Mouse (Mus musculus): Measurements from ENCODE around the gene March8. TPM values are rescaled to one million over a fixed set of nuclear protein-coding genes. Genes with fewer than 3 reads are reported as not detected.

March8 gene
- polyA plus RNA-seq, 1 experiment, result 112 TPM

DNA sequence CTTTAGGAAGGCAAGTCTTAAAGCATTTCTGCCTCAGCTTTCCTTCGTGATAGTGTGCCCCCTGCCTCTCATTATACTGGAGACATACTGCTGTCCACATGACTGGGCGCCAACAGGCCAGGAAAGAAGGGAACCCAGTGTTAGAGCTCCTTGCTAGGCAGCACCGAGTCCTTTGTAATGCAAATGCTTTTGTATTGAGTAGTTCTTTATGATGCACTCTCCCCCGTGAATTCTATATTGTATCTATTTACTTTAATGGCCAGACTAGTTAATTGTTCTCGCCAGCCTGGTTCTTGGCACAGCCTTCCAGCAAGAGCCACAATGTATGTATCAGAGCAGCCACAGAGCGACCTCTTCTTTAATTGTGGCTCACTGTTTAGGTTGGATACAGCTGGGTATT lies 59.8 kb downstream of the March8 start:
- TF ChIP-seq CTCF (conservative IDR thresholded peaks at IDR 0.05; ENCODE audit: insufficient read depth, insufficient read length, low read depth, low read length), result no peak
- TF ChIP-seq POLR2A (IDR thresholded peaks at IDR 0.05; ENCODE audit: low read depth, low read length), result no peak
- no peak overlapping the region for H3K4me3 ChIP-seq (ENCODE audit: insufficient read depth, low read depth, low read length)
- no peaks in the 10 kb centered on the region for H3K36me3 ChIP-seq (ENCODE audit: control insufficient read depth, insufficient read depth, low read length)
- H3K27ac ChIP-seq (ENCODE audit: insufficient read depth, low read depth, low read length), result no peak overlapping the region
- WGBS, result 69% methylated on average over 6 of the region's 6 CpGs
- no peaks in the 10 kb centered on the region for H3K27me3 ChIP-seq (replicated peaks; ENCODE audit: control insufficient read depth, insufficient read depth, low read length)
- peaks cover 10% of the 10 kb centered on the region for H3K4me1 ChIP-seq (ENCODE audit: control insufficient read depth, insufficient read depth, low read length)
- no peak for DNase-seq

DNA sequence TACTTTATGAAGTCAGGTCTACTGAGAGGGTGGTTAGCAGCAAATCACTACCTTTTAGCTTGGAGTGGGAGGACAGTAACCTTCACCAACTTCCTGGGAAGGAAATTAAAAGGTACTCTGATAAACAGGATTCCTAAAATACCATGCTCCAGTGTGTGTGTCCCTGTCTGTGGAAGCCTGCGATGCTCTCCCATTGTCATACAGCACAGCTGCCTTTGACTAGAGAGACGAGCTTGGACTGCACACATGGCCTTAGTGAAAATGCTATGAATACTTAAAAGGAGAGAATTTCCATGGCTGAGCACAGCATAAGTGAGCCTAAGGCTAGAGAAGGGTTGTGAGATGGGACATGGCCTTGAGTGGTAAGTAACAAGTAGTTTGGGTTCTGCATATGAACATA lies 60.3 kb downstream of the March8 start:
- peaks cover 10% of the 10 kb centered on the region for H3K4me1 ChIP-seq (ENCODE audit: control insufficient read depth, insufficient read depth, low read length)
- TF ChIP-seq POLR2A (IDR thresholded peaks at IDR 0.05; ENCODE audit: low read depth, low read length) (no peak), CTCF (conservative IDR thresholded peaks at IDR 0.05; ENCODE audit: insufficient read depth, insufficient read length, low read depth, low read length) (no peak)
- no peak overlapping the region for H3K27ac ChIP-seq (ENCODE audit: insufficient read depth, low read depth, low read length)
- H3K27me3 ChIP-seq (replicated peaks; ENCODE audit: control insufficient read depth, insufficient read depth, low read length), result no peaks in the 10 kb centered on the region
- H3K4me3 ChIP-seq (ENCODE audit: insufficient read depth, low read depth, low read length), result no peak overlapping the region
- H3K36me3 ChIP-seq (ENCODE audit: control insufficient read depth, insufficient read depth, low read length), result no peaks in the 10 kb centered on the region
- 83% methylated on average over 2 of the region's 2 CpGs for WGBS
- no peak for DNase-seq

DNA sequence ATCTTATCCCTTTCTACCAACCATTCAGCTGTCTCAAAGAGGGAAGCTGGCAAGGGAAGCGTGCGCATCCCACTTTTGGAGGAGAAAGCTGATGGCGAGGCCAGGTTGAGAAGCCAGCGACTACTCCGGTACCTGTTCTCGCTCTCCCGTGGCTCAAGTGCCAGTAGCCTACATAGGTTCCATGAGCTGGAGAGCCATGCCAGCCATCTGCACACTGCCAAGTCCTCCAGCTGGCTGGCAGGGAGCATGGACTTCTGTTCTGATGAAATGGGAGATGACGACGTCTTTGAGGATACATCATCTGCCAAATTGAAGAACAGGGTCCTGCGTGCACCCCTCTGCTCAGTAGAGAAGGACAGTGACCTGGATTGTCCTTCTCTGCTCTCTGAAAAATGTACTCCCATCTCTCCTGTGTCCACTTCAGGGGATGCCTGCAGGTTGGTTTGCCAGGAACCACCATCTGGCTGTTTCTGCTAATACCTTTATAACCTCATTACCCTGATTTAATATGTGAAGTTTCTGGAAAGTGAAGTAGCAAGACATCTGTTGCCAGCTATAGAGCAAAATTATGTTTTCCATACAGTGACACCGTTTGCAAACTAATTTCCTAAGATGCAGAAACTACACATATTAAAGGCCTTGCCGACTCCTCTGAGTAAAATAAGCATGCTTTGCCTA lies 64.1 kb downstream of the March8 start:
- no peaks in the 10 kb centered on the region for H3K4me1 ChIP-seq (ENCODE audit: control insufficient read depth, insufficient read depth, low read length)
- WGBS, result 98% methylated on average over 12 of the region's 12 CpGs
- H3K27ac ChIP-seq (ENCODE audit: insufficient read depth, low read depth, low read length), result no peak overlapping the region
- TF ChIP-seq POLR2A (IDR thresholded peaks at IDR 0.05; ENCODE audit: low read depth, low read length), result no peak
- no peak for TF ChIP-seq CTCF (conservative IDR thresholded peaks at IDR 0.05; ENCODE audit: insufficient read depth, insufficient read length, low read depth, low read length)
- H3K36me3 ChIP-seq (ENCODE audit: control insufficient read depth, insufficient read depth, low read length), result peaks cover 3% of the 10 kb centered on the region; the same call in 1 of the 2 replicates
- H3K27me3 ChIP-seq (replicated peaks; ENCODE audit: control insufficient read depth, insufficient read depth, low read length), result no peaks in the 10 kb centered on the region
- no peak overlapping the region for H3K4me3 ChIP-seq (ENCODE audit: insufficient read depth, low read depth, low read length)
- no peak for DNase-seq

DNA sequence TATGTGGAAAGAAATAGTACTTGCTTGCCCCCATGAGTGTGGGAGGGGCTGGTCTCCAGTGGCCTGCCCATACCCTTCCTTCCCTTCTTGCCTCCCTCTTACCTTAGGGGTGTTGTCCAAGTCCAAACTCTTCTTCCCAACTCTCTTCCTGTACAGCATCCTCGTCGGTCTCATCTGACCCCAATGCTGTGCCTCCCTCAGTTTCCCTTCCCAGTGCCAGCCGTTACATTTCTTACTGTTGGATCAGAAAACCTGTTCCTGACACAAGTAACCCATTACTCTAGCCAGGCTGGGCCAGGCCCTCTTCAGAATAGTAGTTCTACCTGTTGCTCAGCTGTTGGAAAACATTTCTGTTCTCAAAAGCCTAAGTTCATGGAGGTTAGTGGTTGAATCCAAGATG lies 64.6 kb downstream of the March8 start:
- no peaks in the 10 kb centered on the region for H3K4me1 ChIP-seq (ENCODE audit: control insufficient read depth, insufficient read depth, low read length)
- H3K36me3 ChIP-seq (ENCODE audit: control insufficient read depth, insufficient read depth, low read length), result peaks cover 3% of the 10 kb centered on the region; the same call in 1 of the 2 replicates
- DNase-seq, result no peak
- no peaks in the 10 kb centered on the region for H3K27me3 ChIP-seq (replicated peaks; ENCODE audit: control insufficient read depth, insufficient read depth, low read length)
- TF ChIP-seq CTCF (conservative IDR thresholded peaks at IDR 0.05; ENCODE audit: insufficient read depth, insufficient read length, low read depth, low read length) (no peak), POLR2A (IDR thresholded peaks at IDR 0.05; ENCODE audit: low read depth, low read length) (no peak)
- no peak overlapping the region for H3K27ac ChIP-seq (ENCODE audit: insufficient read depth, low read depth, low read length)
- WGBS, result 92% methylated on average over 3 of the region's 3 CpGs
- no peak overlapping the region for H3K4me3 ChIP-seq (ENCODE audit: insufficient read depth, low read depth, low read length)

DNA sequence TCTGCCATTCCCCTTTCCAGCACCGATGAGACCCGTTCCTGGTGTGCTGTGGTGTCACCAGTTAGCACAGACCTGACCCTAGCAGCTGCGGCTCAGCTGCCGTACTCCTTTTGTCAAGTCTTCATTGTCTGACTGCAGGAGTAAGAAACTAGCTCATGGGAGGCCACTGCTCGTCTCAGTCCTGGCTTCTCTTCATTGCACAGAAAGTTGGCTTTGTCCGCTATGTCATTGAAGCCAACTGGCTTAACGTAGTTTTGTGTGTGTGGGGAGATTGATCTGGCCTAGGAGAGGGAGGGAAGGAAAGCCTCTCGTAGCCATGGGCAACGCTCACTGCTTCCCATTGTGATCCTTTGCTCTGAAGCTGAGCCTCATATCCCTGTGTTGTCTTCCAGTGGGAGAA lies 67.4 kb downstream of the March8 start:
- no peak for DNase-seq
- TF ChIP-seq CTCF (conservative IDR thresholded peaks at IDR 0.05; ENCODE audit: insufficient read depth, insufficient read length, low read depth, low read length) (no peak), POLR2A (IDR thresholded peaks at IDR 0.05; ENCODE audit: low read depth, low read length) (no peak)
- H3K27me3 ChIP-seq (replicated peaks; ENCODE audit: control insufficient read depth, insufficient read depth, low read length), result no peaks in the 10 kb centered on the region
- no peaks in the 10 kb centered on the region for H3K4me1 ChIP-seq (ENCODE audit: control insufficient read depth, insufficient read depth, low read length)
- peaks cover 3% of the 10 kb centered on the region; the same call in 1 of the 2 replicates for H3K36me3 ChIP-seq (ENCODE audit: control insufficient read depth, insufficient read depth, low read length)
- 91% methylated on average over 9 of the region's 9 CpGs for WGBS
- H3K4me3 ChIP-seq (ENCODE audit: insufficient read depth, low read depth, low read length), result no peak overlapping the region
- no peak overlapping the region for H3K27ac ChIP-seq (ENCODE audit: insufficient read depth, low read depth, low read length)

DNA sequence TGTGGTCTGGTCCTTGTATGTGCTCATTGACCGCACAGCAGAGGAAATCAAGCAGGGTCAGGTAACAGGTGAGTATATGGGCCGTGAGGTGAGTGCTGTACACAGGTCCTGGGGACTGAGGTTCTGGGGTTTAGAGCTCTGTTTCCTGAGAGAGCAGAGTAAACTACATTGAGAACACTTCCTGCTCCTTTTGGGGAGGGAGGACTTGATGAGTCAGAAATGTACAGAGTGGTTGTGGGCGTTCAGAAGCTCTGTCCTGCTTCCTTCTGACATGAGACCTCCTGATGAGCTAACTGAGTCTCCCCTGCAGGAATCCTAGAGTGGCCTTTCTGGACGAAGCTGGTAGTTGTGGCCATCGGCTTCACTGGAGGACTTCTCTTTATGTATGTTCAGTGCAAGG lies 67.9 kb downstream of the March8 start:
- no peaks in the 10 kb centered on the region for H3K4me1 ChIP-seq (ENCODE audit: control insufficient read depth, insufficient read depth, low read length)
- no peaks in the 10 kb centered on the region for H3K27me3 ChIP-seq (replicated peaks; ENCODE audit: control insufficient read depth, insufficient read depth, low read length)
- H3K4me3 ChIP-seq (ENCODE audit: insufficient read depth, low read depth, low read length), result no peak overlapping the region
- no peak for TF ChIP-seq CTCF (conservative IDR thresholded peaks at IDR 0.05; ENCODE audit: insufficient read depth, insufficient read length, low read depth, low read length)
- TF ChIP-seq POLR2A (IDR thresholded peaks at IDR 0.05; ENCODE audit: low read depth, low read length), result no peak
- DNase-seq, result no peak
- peaks cover 3% of the 10 kb centered on the region; the same call in 1 of the 2 replicates for H3K36me3 ChIP-seq (ENCODE audit: control insufficient read depth, insufficient read depth, low read length)
- WGBS, result 86% methylated on average over 5 of the region's 5 CpGs
- H3K27ac ChIP-seq (ENCODE audit: insufficient read depth, low read depth, low read length), result no peak overlapping the region

DNA sequence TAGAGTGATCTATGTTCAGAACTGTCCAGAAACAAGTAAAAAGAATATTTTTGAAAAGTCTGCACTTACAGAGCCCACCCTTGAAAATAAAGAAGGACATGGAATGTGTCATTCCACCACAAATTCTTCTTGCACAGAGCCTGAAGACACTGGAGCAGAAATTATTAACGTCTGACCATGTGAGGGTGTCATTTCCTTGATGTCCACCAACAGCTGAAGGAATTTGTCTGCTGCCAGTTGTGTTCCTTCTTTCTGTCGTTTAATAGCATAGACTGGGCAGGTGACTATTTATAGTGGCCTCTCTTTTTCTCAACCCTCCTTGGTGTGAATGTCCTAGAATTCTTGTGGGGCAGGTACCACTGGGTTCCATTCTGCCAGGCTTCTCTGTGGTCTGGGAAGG lies 68.3 kb downstream of the March8 start:
- Histone ChIP-seq H3K4me3 (ENCODE audit: insufficient read depth, low read depth, low read length) (no peak overlapping the region), H3K4me1 (ENCODE audit: control insufficient read depth, insufficient read depth, low read length) (no peaks in the 10 kb centered on the region), H3K36me3 (ENCODE audit: control insufficient read depth, insufficient read depth, low read length) (peaks cover 3% of the 10 kb centered on the region; the same call in 1 of the 2 replicates), H3K27ac (ENCODE audit: insufficient read depth, low read depth, low read length) (no peak overlapping the region), H3K27me3 (replicated peaks; ENCODE audit: control insufficient read depth, insufficient read depth, low read length) (no peaks in the 10 kb centered on the region)
- no peak for DNase-seq
- 39% methylated on average over 2 of the region's 2 CpGs for WGBS
- no peak for TF ChIP-seq POLR2A (IDR thresholded peaks at IDR 0.05; ENCODE audit: low read depth, low read length)
- no peak for TF ChIP-seq CTCF (conservative IDR thresholded peaks at IDR 0.05; ENCODE audit: insufficient read depth, insufficient read length, low read depth, low read length)
